Comparison of ENCODE assay signal across 7 mouse cellular contexts in the genomic region with DNA sequence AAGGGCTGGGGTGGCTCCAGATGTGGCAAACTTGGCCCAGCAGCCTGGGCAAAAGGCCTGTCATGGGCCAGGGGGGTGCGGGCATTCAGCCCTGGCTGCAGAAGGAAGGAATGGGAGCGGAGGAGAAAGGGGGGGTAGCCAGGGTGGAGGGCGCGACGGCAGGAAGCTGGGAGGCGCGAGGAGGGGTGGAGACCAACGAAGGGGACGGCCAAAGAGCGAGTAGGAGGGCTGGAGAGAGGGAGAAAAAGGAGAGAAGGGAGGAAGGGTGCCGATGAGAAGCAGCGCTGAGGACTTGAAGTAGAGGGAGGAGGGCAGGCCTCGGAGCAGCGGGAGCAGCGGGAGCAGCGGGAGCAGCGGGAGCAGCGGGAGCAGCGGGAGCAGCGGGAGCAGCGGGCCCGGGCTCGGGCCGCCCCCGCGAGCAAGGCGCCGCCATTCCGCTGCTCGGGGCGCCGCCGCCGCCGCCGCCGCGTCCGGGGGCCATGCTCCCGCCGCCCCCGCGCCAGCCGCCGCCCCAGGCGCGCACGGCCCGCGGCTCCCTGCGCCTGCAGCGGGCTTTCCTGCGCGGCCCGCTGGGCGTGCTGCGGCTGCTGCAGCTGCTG. TPM values are rescaled to one million over a fixed set of nuclear protein-coding genes. Genes with fewer than 3 reads are reported as not detected.
DNase-seq lines count a peak whose midpoint lies in the region; ATAC-seq lines count a peak whose summit lies in the region.

A gene (plus strand): TSS at position 231 of the 599 bp plus-strand sequence.

- H3K4me1 ChIP-seq in hindbrain, embryonic 14.5 days (replicated peaks; ENCODE audit: control insufficient read depth, insufficient read depth, low read length): peaks cover 13% of the 10 kb centered on the region; the same call in 1 of the 2 replicates
- peaks cover 53% of the 10 kb centered on the region for H3K4me1 ChIP-seq in limb, embryonic 13.5 days
- peaks cover 13% of the 10 kb centered on the region; the same call in 1 of the 2 replicates for H3K4me1 ChIP-seq in midbrain, embryonic 12.5 days
- H3K4me1 ChIP-seq in stomach, embryonic 14.5 days (ENCODE audit: control insufficient read depth, insufficient read depth, low read length): peaks cover 38% of the 10 kb centered on the region

- peak within 1 kb of the TSS; percentile 50 for H3K4me3 ChIP-seq in hindbrain, embryonic 14.5 days (replicated peaks; ENCODE audit: low read length)
- peak within 1 kb of the TSS; percentile 81 for H3K4me3 ChIP-seq in limb, embryonic 13.5 days
- H3K4me3 ChIP-seq in midbrain, embryonic 12.5 days: peak within 1 kb of the TSS; percentile 56
- peak within 1 kb of the TSS; percentile 72 for H3K4me3 ChIP-seq in stomach, embryonic 14.5 days (ENCODE audit: low read depth, low read length)

- peak within 1 kb of the TSS; percentile 92 for H3K4me2 ChIP-seq in hindbrain, embryonic 14.5 days (replicated peaks)
- peak within 1 kb of the TSS; percentile 86 for H3K4me2 ChIP-seq in limb, embryonic 13.5 days (replicated peaks)
- H3K4me2 ChIP-seq in midbrain, embryonic 12.5 days (replicated peaks): peak within 1 kb of the TSS; percentile 65
- H3K4me2 ChIP-seq in stomach, embryonic 14.5 days (replicated peaks; ENCODE audit: low read depth, low read length): peak within 1 kb of the TSS; percentile 90

- 0 out of 2 replicates have a peak within 1 kb of the TSS, but pooled peaks have one; percentile 5 for H3K27ac ChIP-seq in hindbrain, embryonic 14.5 days
- H3K27ac ChIP-seq in limb, embryonic 13.5 days: peak within 1 kb of the TSS; percentile 95
- no peak within 1 kb of the TSS for H3K27ac ChIP-seq in midbrain, embryonic 12.5 days (replicated peaks)
- peak within 1 kb of the TSS; percentile 85 for H3K27ac ChIP-seq in stomach, embryonic 14.5 days (ENCODE audit: low read length)

- H3K27me3 ChIP-seq in hindbrain, embryonic 14.5 days (ENCODE audit: control insufficient read depth, insufficient read depth, low read length): peaks cover 31% of the 10 kb centered on the region
- H3K27me3 ChIP-seq in limb, embryonic 13.5 days: no peaks in the 10 kb centered on the region
- H3K27me3 ChIP-seq in midbrain, embryonic 12.5 days: peaks cover 46% of the 10 kb centered on the region
- no peaks in the 10 kb centered on the region for H3K27me3 ChIP-seq in stomach, embryonic 14.5 days (ENCODE audit: control insufficient read depth, insufficient read depth, low read length)

- no peaks in the 10 kb centered on the region for H3K9me3 ChIP-seq in hindbrain, embryonic 14.5 days (ENCODE audit: control insufficient read depth, low read length)
- H3K9me3 ChIP-seq in limb, embryonic 13.5 days: no peaks in the 10 kb centered on the region
- H3K9me3 ChIP-seq in midbrain, embryonic 12.5 days: no peaks in the 10 kb centered on the region
- no peaks in the 10 kb centered on the region for H3K9me3 ChIP-seq in stomach, embryonic 14.5 days (ENCODE audit: control insufficient read depth, low read depth, low read length)

- peak; percentile 71 for DNase-seq in ZHBTc4 (ENCODE audit: low read depth, low spot score)
- DNase-seq in cerebellum, adult 9-11 months: peak; percentile 72
- peak; percentile 67 to 76 for DNase-seq in gastrocnemius, adult 8-10 months (ENCODE audit: low spot score in 2 of 2)
- DNase-seq in hindbrain, embryonic 14.5 days (ENCODE audit: low spot score): no peak

- under 1% methylated on average over 12 of the region's 57 CpGs for WGBS in hindbrain, embryonic 14.5 days
- WGBS in limb, embryonic 13.5 days: under 1% methylated on average over 33 of the region's 57 CpGs
- WGBS in midbrain, embryonic 12.5 days: 1% methylated on average over 19 of the region's 57 CpGs
- WGBS in stomach, embryonic 14.5 days: 0% methylated on average over 25 of the region's 57 CpGs

- peak within 1 kb of the TSS; percentile 73 for H3K9ac ChIP-seq in hindbrain, embryonic 14.5 days
- H3K9ac ChIP-seq in limb, embryonic 13.5 days: peak within 1 kb of the TSS; percentile 94
- peak within 1 kb of the TSS; percentile 69 for H3K9ac ChIP-seq in midbrain, embryonic 12.5 days (replicated peaks)
- H3K9ac ChIP-seq in stomach, embryonic 14.5 days (replicated peaks; ENCODE audit: low read depth, low read length): peak within 1 kb of the TSS; percentile 80

- H3K36me3 ChIP-seq in hindbrain, embryonic 14.5 days (replicated peaks; ENCODE audit: control insufficient read depth, insufficient read depth): no peaks in the 10 kb centered on the region
- peaks cover 13% of the 10 kb centered on the region for H3K36me3 ChIP-seq in limb, embryonic 13.5 days
- H3K36me3 ChIP-seq in midbrain, embryonic 12.5 days: no peaks in the 10 kb centered on the region
- H3K36me3 ChIP-seq in stomach, embryonic 14.5 days (ENCODE audit: control insufficient read depth, insufficient read depth, low read length): no peaks in the 10 kb centered on the region

- peak; percentile 59; the same call in 1 of the 2 replicates for ATAC-seq in hindbrain, embryonic 14.5 days (ENCODE audit: low FRiP score)
- peak; percentile 82 for ATAC-seq in limb, embryonic 13.5 days (ENCODE audit: low FRiP score, low read depth)
- peak; percentile 53; the same call in 1 of the 2 replicates for ATAC-seq in midbrain, embryonic 12.5 days (ENCODE audit: low FRiP score, low read depth)
- ATAC-seq in stomach, embryonic 14.5 days (ENCODE audit: insufficient number of reproducible peaks, insufficient read depth, low FRiP score, low read depth): peak; percentile 84

RNA-seq across cellular contexts. Expression of the gene that starts here (rescaled TPM):
- 1 to 10 TPM; 4.1 to 5.8 (median 4.5) TPM for total RNA-seq in gastrocnemius, adult 8-10 months (2022)
- 2.7 and 3.2 TPM in 2 replicates for polyA plus RNA-seq in hindbrain, embryonic 14.5 days (2014; fragmentation: Nextera tagmentation; extraction: Ambion mirVana)
- 11.5 and 11.6 TPM in 2 replicates for polyA plus RNA-seq in limb, embryonic 13.5 days (2015; fragmentation: Nextera tagmentation; extraction: Ambion mirVana)
- polyA plus RNA-seq in midbrain, embryonic 12.5 days (2016; fragmentation: Nextera tagmentation; extraction: Ambion mirVana): 4.2 and 4.8 TPM in 2 replicates
- polyA plus RNA-seq in stomach, embryonic 14.5 days (2014; fragmentation: Nextera tagmentation; extraction: Ambion mirVana): 13.2 and 15.6 TPM in 2 replicates
